Mouse (Mus musculus): ENCODE data around the gene Tyrobp. TPM values are rescaled to one million over a fixed set of nuclear protein-coding genes. Genes with fewer than 3 reads are reported as not detected.

Tyrobp gene
- total RNA-seq, 2 experiments from 2014 or later = 11.9 to 22.2 TPM

- DNase-seq = no peak
These were observed 50.4 kb downstream of the Tyrobp start for GRCm38 (mm10) chr7:30463996-30464395.

DNA sequence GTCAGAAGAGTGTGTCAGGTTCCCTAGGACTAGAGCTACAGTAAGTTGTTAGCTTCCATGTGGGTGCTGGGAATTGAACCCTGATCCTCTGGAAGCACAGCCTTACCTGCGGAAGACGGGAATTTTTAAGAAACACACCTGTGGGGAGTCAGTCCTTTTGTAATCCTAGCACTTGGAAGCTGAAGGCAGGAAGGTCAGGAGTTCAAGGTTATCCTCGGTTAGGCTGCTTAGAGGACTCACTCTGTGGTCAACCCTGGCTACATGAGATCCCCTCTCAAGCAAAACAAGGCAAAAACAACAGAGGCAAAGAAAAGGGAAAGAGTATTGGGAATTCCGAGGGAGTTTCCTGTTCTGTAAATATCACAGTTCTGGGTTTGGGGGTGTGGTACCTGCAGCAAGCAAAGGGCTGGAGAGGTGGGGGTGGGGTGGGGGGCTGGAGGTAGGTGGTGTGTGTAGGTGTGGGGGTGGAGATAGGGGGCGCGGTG, 51.3 kb downstream of the Tyrobp start:
- DNase-seq = no peak

Other genes starting within 250 kb of the Tyrobp start
- gene Zfp146, start 244.0 kb upstream of the Tyrobp start, total RNA-seq (2021) = 10 to 100 TPM; 34.6 to 40.3 TPM
- gene Cox7a1, start 229.6 kb upstream of the Tyrobp start, total RNA-seq (2021) = 100 to 1,000 TPM; 630 to 723 TPM
- gene Capns1, start 214.9 kb upstream of the Tyrobp start, total RNA-seq (2021) = 100 to 1,000 TPM; 314 to 330 TPM
- gene Polr2i, start 181.8 kb upstream of the Tyrobp start, total RNA-seq (2021) = 10 to 100 TPM; 71.9 to 80.7 TPM
- 10 to 100 TPM; 42.8 to 47.0 TPM for gene Tbcb, start 181.5 kb upstream of the Tyrobp start, total RNA-seq (2021)
- gene Ovol3, start 178.0 kb upstream of the Tyrobp start, total RNA-seq (2021) = under 1 TPM in 1 of 2 experiments, not detected in 1; 0.77 TPM
- under 1 TPM; 0.32 to 0.38 TPM for gene Thap8, start 133.7 kb upstream of the Tyrobp start, total RNA-seq (2021)
- 1 to 10 TPM; 4.9 to 5.9 TPM for gene Wdr62, start 133.3 kb upstream of the Tyrobp start, total RNA-seq (2021)
- 10 to 100 TPM; 22.2 to 26.5 TPM for gene Clip3, start 122.0 kb upstream of the Tyrobp start, total RNA-seq (2021)
- gene Alkbh6, start 105.0 kb upstream of the Tyrobp start, total RNA-seq (2021) = 10 to 100 TPM; 18.3 to 18.6 TPM
- 1 to 10 TPM; 1.8 TPM for gene Syne4, start 99.0 kb upstream of the Tyrobp start, total RNA-seq (2021)
- 1 to 10 TPM; 1.0 to 1.2 TPM for gene E130208F15Rik, start 92.0 kb upstream of the Tyrobp start, total RNA-seq (2021)
- 10 to 100 TPM; 10.3 to 11.5 TPM for gene Sdhaf1, start 89.9 kb upstream of the Tyrobp start, total RNA-seq (2021)
- 1 to 10 TPM; 1.6 to 3.1 TPM for gene Lrfn3, start 51.0 kb upstream of the Tyrobp start, total RNA-seq (2021)
- under 1 TPM; 0.66 to 0.72 TPM for gene Hcst, start 6.1 kb downstream of the Tyrobp start, total RNA-seq (2021)
- under 1 TPM; 0.14 to 0.45 TPM for gene Nfkbid, start 8.0 kb downstream of the Tyrobp start, total RNA-seq (2021)
- gene Aplp1, start 31.8 kb downstream of the Tyrobp start, total RNA-seq (2021) = 1 to 10 TPM; 3.3 to 4.4 TPM
- gene Kirrel2, start 43.9 kb downstream of the Tyrobp start, total RNA-seq (2021) = not detected
- not detected for gene Nphs1, start 44.6 kb downstream of the Tyrobp start, total RNA-seq (2021)
- gene Prodh2, start 79.9 kb downstream of the Tyrobp start, total RNA-seq (2021) = not detected
- gene Arhgap33, start 121.3 kb downstream of the Tyrobp start, total RNA-seq (2021) = 1 to 10 TPM; 3.2 to 4.8 TPM
- gene Hspb6, start 138.4 kb downstream of the Tyrobp start, total RNA-seq (2021) = 100 to 1,000 TPM; 304 to 323 TPM
- gene Proser3, start 138.5 kb downstream of the Tyrobp start, total RNA-seq (2021) = 1 to 10 TPM; 3.8 to 6.2 TPM
- 10 to 100 TPM; 11.0 to 16.3 TPM for gene Lin37, start 146.1 kb downstream of the Tyrobp start, total RNA-seq (2021)
- gene U2af1l4, start 149.5 kb downstream of the Tyrobp start, total RNA-seq (2021) = 10 to 100 TPM; 56.3 to 57.5 TPM
- 1 to 10 TPM; 1.5 to 2.3 TPM for gene Gm49396, start 149.6 kb downstream of the Tyrobp start, total RNA-seq (2021)
- gene Psenen, start 149.9 kb downstream of the Tyrobp start, total RNA-seq (2021) = 100 to 1,000 TPM in 1 of 2 experiments, 10 to 100 TPM in 1; 93.7 to 104 TPM
- 1 to 10 TPM; 1.4 to 2.3 TPM for gene Igflr1, start 151.7 kb downstream of the Tyrobp start, total RNA-seq (2021)
- 10 to 100 TPM; 21.4 to 26.8 TPM for gene Kmt2b, start 175.0 kb downstream of the Tyrobp start, total RNA-seq (2021)
- not detected for gene Zbtb32, start 185.1 kb downstream of the Tyrobp start, total RNA-seq (2021)
- gene Upk1a, start 199.1 kb downstream of the Tyrobp start, total RNA-seq (2021) = under 1 TPM; 0.16 to 0.29 TPM
- 1,000 to 10,000 TPM; 1,178 to 1,379 TPM for gene Cox6b1, start 212.4 kb downstream of the Tyrobp start, total RNA-seq (2021)
- not detected for gene Etv2, start 222.1 kb downstream of the Tyrobp start, total RNA-seq (2021)
- gene Rbm42, start 236.6 kb downstream of the Tyrobp start, total RNA-seq (2021) = 10 to 100 TPM; 42.4 to 44.4 TPM